Mouse (Mus musculus) megakaryocyte-erythroid progenitor cell, adult 5 weeks (primary cell): ENCODE measurements around the gene Eef1b2. TPM values are rescaled to one million over a fixed set of nuclear protein-coding genes. Genes with fewer than 3 reads are reported as not detected.

ENCODE experiments used
- polyA plus RNA-seq: library from polyadenylated mRNA; stranded (reverse); fragments of >175 nt; gene quantifications from 2 replicates; pipeline ENCODE4 v1.2.3, GENCODE M21; 2012

Gene Eef1b2
- 385 and 421 TPM in 2 replicates for polyA plus RNA-seq

GRCm38 (mm10) chr1:63176604-63177421 is at the start of gene Eef1b2, which contains the start of gene Ndufs1:
TSS of gene Eef1b2 (plus strand) at chr1:63176825.
TSS of gene Ndufs1 (minus strand) at chr1:63176833.

GRCm38 (mm10) chr1:63214271-63214558 is 37.6 kb downstream of the Eef1b2 start, which contains the start of gene Gpr1:
TSS of gene Gpr1 (minus strand) at chr1:63214543.

Other genes with a start within 250 kb of the Eef1b2 start
- gene Ino80d, start 62.2 kb upstream of the Eef1b2 start, polyA plus RNA-seq = 6.1 and 8.3 TPM in 2 replicates
- 24.7 and 26.9 TPM in 2 replicates for gene Ndufs1, start within 50 bp of the Eef1b2 start, polyA plus RNA-seq
- gene Gpr1, start 37.7 kb downstream of the Eef1b2 start, polyA plus RNA-seq = not detected in 2 replicates
- 0.02 TPM in 1 of 2 replicates, not detected in the other for gene Zdbf2, start 96.4 kb downstream of the Eef1b2 start, polyA plus RNA-seq